Mouse (Mus musculus) heart, embryonic 13.5 days (tissue): Measurements from ENCODE around the gene Lefty2. TPM values are rescaled to one million over a fixed set of nuclear protein-coding genes. Genes with fewer than 3 reads are reported as not detected.

Experiments
- ATAC-seq: fragments of 200-750 bp; cut with Nextera tagmentation; 2 replicates; pipeline ENCODE4 v1.8.0; 2017; ENCODE audit warnings: moderate TSS enrichment; ENCODE audit not compliant: insufficient number of reproducible peaks, low FRiP score, low TSS enrichment; ENCODE audit errors: extremely low read depth
- H3K27ac ChIP-seq: fragments of 300-500 bp; sonication (generic); replicated peaks from 2 replicates; pipeline ENCODE4 v1.5.1; 2015; ENCODE audit warnings: moderate library complexity, mild to moderate bottlenecking, inconsistent platforms
- H3K27me3 ChIP-seq: fragments of 300-500 bp; sonication (generic); replicated peaks from 2 replicates; pipeline ENCODE4 v1.6.1; 2015; ENCODE audit warnings: mild to moderate bottlenecking, inconsistent platforms
- H3K36me3 ChIP-seq: fragments of 300-500 bp; sonication (generic); 2 replicates; pipeline ENCODE4 v1.6.1; 2015; ENCODE audit warnings: mild to moderate bottlenecking, inconsistent platforms
- H3K4me1 ChIP-seq: fragments of 300-500 bp; sonication (generic); 2 replicates; pipeline ENCODE4 v1.6.1; 2015; ENCODE audit warnings: inconsistent platforms
- H3K4me2 ChIP-seq: fragments of 300-500 bp; sonication (generic); 2 replicates; pipeline ENCODE4 v1.6.1; 2015; ENCODE audit warnings: inconsistent platforms, mild to moderate bottlenecking, moderate library complexity
- H3K4me3 ChIP-seq: fragments of 300-500 bp; sonication (generic); 2 replicates; pipeline ENCODE4 v1.5.1; 2015; ENCODE audit warnings: moderate library complexity, mild to moderate bottlenecking, inconsistent platforms
- H3K9ac ChIP-seq: fragments of 300-500 bp; sonication (generic); 2 replicates; pipeline ENCODE4 v1.6.1; 2015; ENCODE audit warnings: inconsistent platforms, mild to moderate bottlenecking, moderate library complexity
- H3K9me3 ChIP-seq: fragments of 300-500 bp; sonication (generic); 2 replicates; pipeline ENCODE4 v1.6.1; 2016; ENCODE audit warnings: inconsistent platforms
- WGBS: fragments of 180-500 bp; shearing (Covaris S2); methylation state at CpG from one replicate; pipeline ENCODE4 v1.1.7; 2015; ENCODE audit warnings: mixed read lengths; 5-methylcytosine and 5-hydroxymethylcytosine counted together
- polyA plus RNA-seq: library from polyadenylated mRNA; unstranded; fragments of >200 nt; fragmentation: Nextera tagmentation; extraction: Ambion mirVana; gene quantifications from 2 replicates; pipeline ENCODE4 v1.2.1, GENCODE M21; 2015

The Lefty2 gene
- polyA plus RNA-seq, 1 experiment from 2014 or later: 0.28 TPM

DNA sequence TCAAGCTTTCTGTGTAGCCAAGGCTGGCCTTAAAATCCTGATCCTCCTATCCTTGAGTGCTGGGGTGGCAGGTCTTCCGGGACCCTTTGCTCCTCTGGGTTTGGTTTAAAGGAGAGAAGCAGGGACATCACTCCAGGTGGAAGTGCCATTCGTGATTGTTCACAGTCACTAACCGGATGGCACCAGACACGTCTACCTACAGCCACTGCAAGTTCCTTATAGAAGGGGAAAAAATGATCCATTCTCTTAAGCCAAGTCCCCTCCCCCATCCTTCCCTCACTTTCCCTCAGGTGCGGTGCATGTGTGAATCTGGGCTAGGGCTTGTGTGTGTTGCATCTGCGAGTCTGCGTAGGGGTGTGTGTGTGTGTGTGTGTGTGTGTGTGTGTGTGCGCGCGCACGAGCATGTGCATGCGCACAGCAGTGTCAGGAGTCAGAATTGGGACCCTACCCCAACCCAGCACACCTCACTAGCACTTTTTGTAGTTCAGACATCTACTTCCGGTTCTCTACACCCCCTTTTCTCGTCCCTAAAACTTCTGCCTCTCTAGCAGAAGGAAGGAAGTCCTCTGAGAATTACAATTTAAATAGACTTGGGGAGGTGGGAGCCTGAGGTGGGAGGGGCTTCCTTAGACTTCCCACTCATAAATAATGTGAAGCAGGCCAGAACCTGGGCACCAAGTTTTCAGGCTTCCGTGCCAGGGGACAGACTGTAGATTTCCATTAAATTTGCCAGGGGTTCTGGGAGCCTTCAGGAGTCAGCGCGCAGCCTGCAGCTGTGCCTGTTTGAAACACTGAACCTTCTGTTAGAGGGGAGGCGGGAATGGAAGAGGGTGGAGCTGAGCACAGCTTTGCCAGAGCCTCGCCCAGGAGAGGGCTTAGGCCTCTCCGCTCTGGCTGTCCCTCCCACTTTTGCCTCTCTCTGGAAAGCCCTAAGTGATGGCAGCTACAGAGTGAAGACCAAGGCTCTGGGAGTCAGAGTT lies 52.4 kb downstream of the Lefty2 start:
- Histone ChIP-seq H3K4me1 (peaks cover 51% of the 10 kb centered on the region), H3K27ac (peak overlapping the region; percentile 70), H3K4me2 (peak overlapping the region; percentile 60), H3K36me3 (peaks cover 38% of the 10 kb centered on the region), H3K9me3 (no peaks in the 10 kb centered on the region), H3K4me3 (peak overlapping the region; percentile 28), H3K27me3 (peaks cover 4% of the 10 kb centered on the region; the same call in 1 of the 2 replicates), H3K9ac (peak overlapping the region; percentile 56)
- ATAC-seq: 0 out of 2 replicates have a peak, but pooled peaks have one; percentile 22
- WGBS: 25% methylated on average over 20 of the region's 20 CpGs

DNA sequence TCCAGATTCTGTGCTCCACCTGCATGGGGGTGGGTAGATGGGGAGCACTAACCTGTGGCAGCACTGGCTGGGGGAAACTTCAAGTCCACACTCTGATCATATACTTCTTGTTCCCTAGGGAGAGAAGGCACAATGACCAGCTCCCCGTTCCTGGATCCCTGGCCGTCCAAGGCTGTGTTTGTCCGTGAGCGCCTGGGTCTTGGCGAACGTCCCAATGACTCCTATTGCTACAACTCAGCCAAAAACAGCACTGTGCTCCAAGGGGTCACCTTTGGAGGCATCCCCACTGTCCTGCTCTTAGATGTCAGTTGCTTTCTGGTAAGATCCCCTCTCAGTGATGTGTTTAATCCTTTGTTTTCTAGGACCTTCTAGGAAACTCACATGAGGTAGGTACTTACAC lies 53.5 kb downstream of the Lefty2 start:
- H3K4me3 ChIP-seq: no peak overlapping the region
- H3K4me2 ChIP-seq: no peak overlapping the region

More for the DNA sequence above, 53.5 kb downstream of the Lefty2 start:
- Histone ChIP-seq H3K9ac (0 out of 2 replicates have a peak overlapping the region, but pooled peaks have one; percentile 56), H3K4me1 (peaks cover 45% of the 10 kb centered on the region), H3K27ac (peak overlapping the region; percentile 70; the same call in 1 of the 2 replicates), H3K36me3 (peaks cover 43% of the 10 kb centered on the region), H3K9me3 (peaks cover 4% of the 10 kb centered on the region; the same call in 1 of the 2 replicates), H3K27me3 (no peaks in the 10 kb centered on the region)
- WGBS: 79% methylated on average over 6 of the region's 6 CpGs
- no peak for ATAC-seq

Other genes with a start within 250 kb of the Lefty2 start
- 0.16 and 0.24 TPM in 2 replicates for gene Mixl1, start 196.1 kb upstream of the Lefty2 start, polyA plus RNA-seq
- gene Acbd3, start 167.1 kb upstream of the Lefty2 start, polyA plus RNA-seq: 18.5 and 18.8 TPM in 2 replicates
- gene H3f3a, start 79.2 kb upstream of the Lefty2 start, polyA plus RNA-seq: 1,623 and 1,726 TPM in 2 replicates
- 22.0 and 23.9 TPM in 2 replicates for gene Sde2, start 42.0 kb upstream of the Lefty2 start, polyA plus RNA-seq
- 56.2 and 56.5 TPM in 2 replicates for gene Pycr2, start 11.2 kb downstream of the Lefty2 start, polyA plus RNA-seq
- 1.2 and 1.4 TPM in 2 replicates for gene Lefty1, start 41.9 kb downstream of the Lefty2 start, polyA plus RNA-seq
- 7.7 and 8.6 TPM in 2 replicates for gene Tmem63a, start 49.2 kb downstream of the Lefty2 start, polyA plus RNA-seq
- 5.6 and 6.0 TPM in 2 replicates for gene Ephx1, start 127.8 kb downstream of the Lefty2 start, polyA plus RNA-seq
- gene 9130409I23Rik, start 158.1 kb downstream of the Lefty2 start, polyA plus RNA-seq: not detected in 2 replicates